Mouse (Mus musculus) lung, postnatal 0 days (tissue): Measurements from ENCODE around the gene Pcdh11x. TPM values are rescaled to one million over a fixed set of nuclear protein-coding genes. Genes with fewer than 3 reads are reported as not detected.

Experiments used
- ATAC-seq: fragments of 200-750 bp; cut with Nextera tagmentation; 2 replicates; pipeline ENCODE4 v1.8.0; 2017; ENCODE audit warnings: moderate library complexity
- DNase-seq: peaks from one replicate; pipeline ENCODE4 v3.0.0-alpha.2; 2016; ENCODE audit warnings: low spot score
- H3K27ac ChIP-seq: fragments of 300-500 bp; sonication (generic); 2 replicates; pipeline ENCODE4 v1.5.1; 2014; ENCODE audit warnings: antibody characterized with exemption, mild to moderate bottlenecking, low read length, mixed read lengths
- H3K27me3 ChIP-seq: fragments of 300-500 bp; sonication (generic); replicated peaks from 2 replicates; pipeline ENCODE4 v1.6.1; 2014; ENCODE audit warnings: low read length, mixed read lengths; ENCODE audit not compliant: insufficient read depth
- H3K36me3 ChIP-seq: fragments of 300-500 bp; sonication (generic); 2 replicates; pipeline ENCODE4 v1.6.1; 2014; ENCODE audit warnings: low read length, mixed read lengths; ENCODE audit not compliant: insufficient read depth
- H3K4me1 ChIP-seq: fragments of 300-500 bp; sonication (generic); 2 replicates; pipeline ENCODE4 v1.6.1; 2014; ENCODE audit warnings: antibody characterized with exemption, low read depth, low read length, mixed read lengths; ENCODE audit not compliant: insufficient read depth
- H3K4me2 ChIP-seq: fragments of 300-500 bp; sonication (generic); replicated peaks from 2 replicates; pipeline ENCODE4 v1.6.1; 2014; ENCODE audit warnings: low read depth, mild to moderate bottlenecking, low read length, moderate library complexity, mixed read lengths
- H3K4me3 ChIP-seq: fragments of 300-500 bp; sonication (generic); 2 replicates; pipeline ENCODE4 v1.5.1; 2014; ENCODE audit warnings: low read depth, low read length
- H3K9ac ChIP-seq: fragments of 300-500 bp; sonication (generic); replicated peaks from 2 replicates; pipeline ENCODE4 v1.6.1; 2014; ENCODE audit warnings: low read depth, mild to moderate bottlenecking
- H3K9me3 ChIP-seq: fragments of 300-500 bp; sonication (generic); 2 replicates; pipeline ENCODE4 v1.6.1; 2016; ENCODE audit warnings: low read length, mixed read lengths
- CTCF ChIP-seq: IDR thresholded peaks from 2 replicates; pipeline ENCODE4 v1.5.1; 2016; ENCODE audit warnings: antibody characterized with exemption, mild to moderate bottlenecking
- EP300 ChIP-seq: IDR thresholded peaks from 2 replicates; pipeline ENCODE4 v1.6.1; 2016; ENCODE audit warnings: antibody characterized with exemption, mild to moderate bottlenecking, control low read depth
- WGBS: fragments of 180-500 bp; shearing (Covaris S2); extraction: QIAGEN DNeasy Blood & Tissue Kit; methylation state at CpG from one replicate; pipeline ENCODE4 v1.1.7; 2014; 5-methylcytosine and 5-hydroxymethylcytosine counted together
- polyA plus RNA-seq: library from polyadenylated mRNA; unstranded; fragments of >200 nt; fragmentation: Nextera tagmentation; extraction: Ambion mirVana; gene quantifications from 2 replicates; pipeline ENCODE4 v1.2.1, GENCODE M21; 2015

The Pcdh11x gene
- 0.30 and 0.37 TPM in 2 replicates for polyA plus RNA-seq

DNA sequence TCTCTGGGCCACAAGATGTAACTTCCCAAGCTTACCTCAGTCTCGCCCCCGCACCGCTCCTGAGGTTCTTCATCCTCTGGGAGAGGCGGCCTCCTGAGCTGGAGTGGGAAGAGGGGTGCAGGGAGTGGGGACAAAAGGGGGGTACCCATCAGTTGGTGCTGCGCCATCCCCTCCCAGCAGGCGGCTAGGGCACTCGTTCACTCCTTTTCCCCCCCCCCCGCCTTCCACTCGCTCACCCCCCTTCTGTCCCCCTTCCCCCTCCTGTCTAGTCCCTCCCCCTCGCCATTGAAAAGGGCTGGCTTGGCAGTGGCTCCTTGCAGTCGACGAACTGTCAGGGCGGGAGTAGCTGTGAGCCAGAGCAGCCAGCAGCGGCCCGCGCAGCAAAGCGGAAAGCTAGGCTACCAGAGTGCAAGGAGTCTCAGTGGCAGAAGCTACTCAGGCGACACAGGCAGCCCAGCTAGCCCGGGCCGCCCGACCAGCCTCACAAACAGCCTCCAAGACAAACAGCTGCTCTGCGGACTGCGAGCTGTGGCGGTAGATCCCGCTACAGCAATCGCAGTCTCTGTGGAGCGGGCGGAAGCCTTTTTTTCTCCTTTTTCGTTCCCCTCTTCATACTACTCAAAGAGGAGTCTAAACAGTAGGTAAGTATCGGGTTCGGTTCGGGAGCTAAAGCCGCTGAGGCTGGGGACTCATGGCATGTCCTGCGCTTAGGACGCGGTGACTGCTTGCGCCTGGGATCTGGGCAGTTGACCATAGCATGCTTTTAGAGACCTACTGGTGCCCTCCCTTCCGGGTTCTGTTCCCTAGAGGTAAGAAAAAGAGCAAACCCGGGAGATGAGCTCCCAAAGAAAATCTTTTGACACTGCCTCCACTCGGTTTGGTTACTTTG is at the start of gene Pcdh11x:
Gene Pcdh11x (plus strand): TSS at position 249 of the 889 bp plus-strand sequence.
- Histone ChIP-seq H3K9me3 (no peaks in the 10 kb centered on the region), H3K4me2 (peak within 1 kb of the TSS; percentile 51), H3K4me1 (no peaks in the 10 kb centered on the region), H3K4me3 (peak within 1 kb of the TSS; percentile 28), H3K36me3 (no peaks in the 10 kb centered on the region), H3K27me3 (no peaks in the 10 kb centered on the region), H3K27ac (no peak within 1 kb of the TSS), H3K9ac (no peak within 1 kb of the TSS)
- DNase-seq = peak; percentile 19
- peak; percentile 44 for ATAC-seq
- WGBS = 6% methylated on average over 24 of the region's 40 CpGs
- TF ChIP-seq EP300 = no peak
- no peak for TF ChIP-seq CTCF

DNA sequence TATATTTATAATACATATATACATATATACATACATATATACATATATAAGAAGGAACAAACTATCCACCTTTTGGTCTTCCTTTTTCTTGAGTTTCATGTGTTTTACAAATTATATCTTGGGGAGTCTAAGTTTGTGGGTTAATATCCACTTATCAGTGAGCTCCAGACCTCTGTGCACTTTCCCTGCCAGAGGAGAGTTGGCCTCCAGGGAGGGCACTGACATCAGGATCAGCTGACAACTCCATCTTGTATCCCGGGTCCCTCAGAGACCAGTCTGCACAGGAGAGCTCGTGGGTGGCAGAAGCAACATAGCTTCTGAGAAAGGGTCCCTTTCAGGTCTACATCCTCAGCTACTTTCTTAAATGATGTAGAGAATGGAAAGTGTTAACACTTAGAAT is 30.0 kb upstream of the Pcdh11x start:
- WGBS = 73% methylated on average over 2 of the region's 2 CpGs
- no peaks in the 10 kb centered on the region for H3K4me1 ChIP-seq

DNA sequence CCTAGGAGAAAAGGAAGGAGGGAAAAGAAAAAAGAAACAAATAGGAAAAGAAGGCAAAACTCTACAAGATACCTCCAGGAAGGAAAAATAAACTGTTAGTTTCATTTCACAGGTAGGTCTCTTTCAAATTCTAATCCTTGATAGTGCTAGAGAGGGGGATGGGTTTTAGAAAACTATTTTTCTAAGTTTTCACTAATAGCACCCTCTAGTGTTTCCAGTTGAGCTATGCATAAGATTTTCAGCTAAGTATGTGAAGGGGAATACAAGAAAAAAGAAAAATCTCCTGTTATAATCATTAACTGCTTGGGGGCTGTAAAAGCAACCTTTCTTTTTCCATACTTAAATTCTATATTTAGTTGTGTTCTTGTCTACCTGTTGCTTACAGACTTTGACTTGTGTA is 4.5 kb upstream of the Pcdh11x start:
- Histone ChIP-seq H3K27me3 (no peaks in the 10 kb centered on the region), H3K4me3 (no peak overlapping the region), H3K4me2 (no peak overlapping the region), H3K36me3 (no peaks in the 10 kb centered on the region), H3K9ac (no peak overlapping the region), H3K4me1 (no peaks in the 10 kb centered on the region), H3K27ac (no peak overlapping the region), H3K9me3 (no peaks in the 10 kb centered on the region)
- DNase-seq (no peak), ATAC-seq (no peak)
- no peak for TF ChIP-seq EP300
- no peak for TF ChIP-seq CTCF

More for the DNA sequence above, 30.0 kb upstream of the Pcdh11x start:
- H3K9ac ChIP-seq = no peak overlapping the region
- H3K4me2 ChIP-seq = no peak overlapping the region
- no peaks in the 10 kb centered on the region for H3K9me3 ChIP-seq
- no peaks in the 10 kb centered on the region for H3K36me3 ChIP-seq
- no peak for TF ChIP-seq CTCF
- TF ChIP-seq EP300 = no peak
- no peak overlapping the region for H3K27ac ChIP-seq
- H3K4me3 ChIP-seq = no peak overlapping the region
- H3K27me3 ChIP-seq = no peaks in the 10 kb centered on the region
- no peak for DNase-seq
- ATAC-seq = no peak

DNA sequence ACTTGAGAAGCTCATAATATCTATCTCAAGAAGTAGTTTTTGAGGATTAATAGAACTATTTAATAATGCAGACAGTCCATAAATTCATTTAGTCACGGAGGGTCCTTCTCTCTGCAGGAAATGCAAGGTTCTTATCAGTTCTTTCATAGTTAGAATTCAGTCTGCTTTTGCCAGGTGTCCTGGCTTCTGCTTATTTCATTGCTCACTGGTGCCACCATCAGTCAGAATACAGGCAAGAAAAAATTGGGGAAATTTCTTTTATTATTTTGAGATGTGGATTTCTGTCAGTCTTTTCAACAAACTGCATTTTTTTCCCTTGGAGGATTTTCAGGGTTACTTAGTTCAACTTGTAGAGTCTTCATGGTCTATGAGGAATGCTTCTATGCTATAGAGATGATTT is 2.6 kb upstream of the Pcdh11x start:
- Histone ChIP-seq H3K9me3 (no peaks in the 10 kb centered on the region), H3K9ac (no peak overlapping the region), H3K27me3 (no peaks in the 10 kb centered on the region), H3K4me1 (no peaks in the 10 kb centered on the region), H3K4me2 (no peak overlapping the region), H3K4me3 (no peak overlapping the region), H3K36me3 (no peaks in the 10 kb centered on the region), H3K27ac (no peak overlapping the region)
- ATAC-seq (no peak), DNase-seq (no peak)
- WGBS = 5% methylated on average over 1 of the region's 1 CpGs
- TF ChIP-seq CTCF (0 out of 2 replicates have a peak, but pooled peaks have one; percentile 8), EP300 (no peak)

DNA sequence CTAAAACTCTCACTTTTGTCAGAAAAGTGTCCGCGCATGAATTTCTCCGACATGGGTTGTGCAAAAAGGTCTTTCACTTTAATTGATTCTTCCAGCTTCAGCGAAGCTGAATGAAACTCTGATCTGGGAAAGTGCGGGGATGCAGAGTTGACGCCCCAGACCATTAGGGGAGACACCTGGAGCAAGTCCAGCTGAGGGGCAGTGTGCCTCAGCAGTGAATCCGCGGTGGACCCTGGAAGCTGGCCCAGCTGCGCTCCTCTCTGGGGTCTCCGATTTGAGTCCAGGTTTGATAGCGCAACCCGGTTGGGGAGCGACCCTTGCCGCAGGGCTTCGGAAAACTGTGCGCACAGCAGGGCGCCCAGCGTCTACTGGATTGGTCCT is 831 bp downstream of the Pcdh11x start:
- ATAC-seq = no peak
- Histone ChIP-seq H3K9me3 (no peaks in the 10 kb centered on the region), H3K36me3 (no peaks in the 10 kb centered on the region), H3K4me1 (no peaks in the 10 kb centered on the region), H3K4me2 (peak overlapping the region; percentile 51), H3K27me3 (no peaks in the 10 kb centered on the region), H3K9ac (no peak overlapping the region), H3K27ac (no peak overlapping the region), H3K4me3 (peak overlapping the region; percentile 28)
- 13% methylated on average over 14 of the region's 18 CpGs for WGBS
- no peak for TF ChIP-seq EP300
- TF ChIP-seq CTCF = no peak
- DNase-seq = no peak

DNA sequence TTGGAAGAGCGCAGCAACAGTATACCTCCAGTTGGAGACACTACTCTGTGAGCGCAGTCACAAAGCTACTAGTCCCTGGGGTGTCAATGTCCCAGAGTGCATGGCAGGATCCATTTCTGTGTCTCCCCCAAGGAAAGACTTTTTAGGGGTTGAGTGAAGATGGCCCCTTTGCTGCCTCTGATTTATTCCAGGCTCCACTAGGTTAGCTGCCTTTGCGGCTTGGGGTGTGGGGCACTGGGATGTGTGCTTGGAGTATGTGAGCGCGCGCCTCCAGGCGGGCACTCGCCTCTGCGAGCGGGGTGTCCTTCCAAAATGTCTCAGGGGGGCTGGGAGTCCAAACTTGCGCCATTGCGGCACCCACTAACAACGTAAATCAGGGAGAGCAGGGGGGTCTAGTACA is 1.6 kb downstream of the Pcdh11x start:
- no peak overlapping the region for H3K27ac ChIP-seq
- no peaks in the 10 kb centered on the region for H3K9me3 ChIP-seq
- DNase-seq (no peak), ATAC-seq (no peak)
- no peaks in the 10 kb centered on the region for H3K27me3 ChIP-seq
- TF ChIP-seq CTCF (no peak), EP300 (no peak)
- 9% methylated on average over 13 of the region's 13 CpGs for WGBS
- H3K36me3 ChIP-seq = no peaks in the 10 kb centered on the region
- no peak overlapping the region for H3K4me3 ChIP-seq
- H3K4me2 ChIP-seq = peak overlapping the region; percentile 51; the same call in 1 of the 2 replicates
- H3K4me1 ChIP-seq = no peaks in the 10 kb centered on the region
- no peak overlapping the region for H3K9ac ChIP-seq
